Mouse (Mus musculus): ENCODE data around the gene Nutf2-ps1. TPM values are rescaled to one million over a fixed set of nuclear protein-coding genes. Genes with fewer than 3 reads are reported as not detected.
A peak's percentile ranks its signal among the peaks of the same experiment; 100 is the strongest.

Gene Nutf2-ps1
- polyA plus RNA-seq, 1 experiment from 2014 or later, result 316 TPM

DNA sequence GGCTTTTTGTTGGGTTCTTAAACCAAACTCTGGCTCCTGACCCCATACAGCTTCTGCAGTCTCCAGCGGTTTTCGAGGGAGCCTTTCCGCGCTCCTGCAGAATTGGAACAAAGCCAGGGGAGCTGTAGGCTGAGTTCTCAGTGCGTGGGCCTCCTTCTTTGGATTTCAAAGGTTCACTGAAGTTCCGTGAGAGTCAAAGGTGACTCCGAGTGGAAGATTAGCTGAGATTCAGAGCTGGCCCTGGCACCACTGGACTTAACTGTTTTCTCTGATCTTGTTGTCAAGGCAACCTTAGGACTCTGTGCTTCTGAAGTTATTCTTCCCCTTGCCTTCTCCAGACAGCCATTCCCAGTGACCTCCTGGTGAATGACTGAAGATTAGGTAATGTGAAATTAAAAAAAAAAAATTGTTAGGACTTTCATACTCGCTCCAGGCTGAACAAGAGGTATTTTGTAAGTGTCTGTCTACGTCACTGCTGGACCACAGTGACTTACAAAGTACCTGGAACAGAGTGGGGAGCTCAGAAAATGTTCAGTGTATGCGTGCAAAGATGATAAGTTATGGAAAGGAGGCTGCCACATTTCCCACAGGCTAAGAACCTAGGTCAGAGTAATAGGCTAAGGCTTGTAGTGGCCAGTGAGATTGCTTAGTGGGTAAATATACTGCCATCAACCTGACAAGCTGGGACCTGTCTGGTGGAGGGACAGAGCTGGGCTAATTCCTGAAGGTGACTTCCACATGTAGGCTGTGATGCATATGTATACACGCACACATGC, 11.7 kb downstream of the Nutf2-ps1 start:
- no peak for ATAC-seq
- Histone ChIP-seq H3K36me3 (no peaks in the 10 kb centered on the region), H3K4me3 (replicated peaks) (no peak overlapping the region), H3K4me1 (replicated peaks) (peaks cover 10% of the 10 kb centered on the region; the same call in 1 of the 2 replicates), H3K27ac (no peak overlapping the region), H3K4me2 (replicated peaks) (no peak overlapping the region), H3K9ac (replicated peaks) (peak overlapping the region; percentile 19; the same call in 1 of the 2 replicates), H3K27me3 (no peaks in the 10 kb centered on the region), H3K9me3 (no peaks in the 10 kb centered on the region)
- WGBS, result 40% methylated on average over 11 of the region's 11 CpGs

DNA sequence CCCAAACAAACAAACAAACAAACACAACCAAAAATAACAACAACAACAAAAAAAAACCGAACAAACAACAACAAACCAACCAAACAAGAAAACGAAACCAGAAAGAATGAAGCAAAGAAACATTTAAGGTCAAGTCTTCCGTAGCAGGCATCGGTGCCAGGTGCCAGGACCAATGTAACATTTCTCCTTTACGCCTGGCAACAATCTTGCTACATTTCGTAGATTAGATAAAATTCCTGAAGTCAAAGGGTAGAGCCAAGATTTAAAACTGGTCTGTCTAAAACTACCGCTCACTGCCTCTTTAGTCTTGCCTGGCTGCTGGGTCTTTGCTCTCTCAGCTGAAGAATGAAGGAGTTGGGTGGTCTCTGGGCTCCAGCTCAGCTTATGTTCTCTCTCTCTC, 12.8 kb downstream of the Nutf2-ps1 start:
- 86% methylated on average over 7 of the region's 7 CpGs for WGBS
- no peak overlapping the region for H3K9ac ChIP-seq (replicated peaks)
- ATAC-seq, result no peak
- H3K4me1 ChIP-seq (replicated peaks), result peaks cover 10% of the 10 kb centered on the region; the same call in 1 of the 2 replicates
- H3K4me3 ChIP-seq (replicated peaks), result no peak overlapping the region
- H3K9me3 ChIP-seq, result no peaks in the 10 kb centered on the region
- no peaks in the 10 kb centered on the region for H3K27me3 ChIP-seq
- no peak overlapping the region for H3K4me2 ChIP-seq (replicated peaks)
- H3K27ac ChIP-seq, result no peak overlapping the region
- no peaks in the 10 kb centered on the region for H3K36me3 ChIP-seq

DNA sequence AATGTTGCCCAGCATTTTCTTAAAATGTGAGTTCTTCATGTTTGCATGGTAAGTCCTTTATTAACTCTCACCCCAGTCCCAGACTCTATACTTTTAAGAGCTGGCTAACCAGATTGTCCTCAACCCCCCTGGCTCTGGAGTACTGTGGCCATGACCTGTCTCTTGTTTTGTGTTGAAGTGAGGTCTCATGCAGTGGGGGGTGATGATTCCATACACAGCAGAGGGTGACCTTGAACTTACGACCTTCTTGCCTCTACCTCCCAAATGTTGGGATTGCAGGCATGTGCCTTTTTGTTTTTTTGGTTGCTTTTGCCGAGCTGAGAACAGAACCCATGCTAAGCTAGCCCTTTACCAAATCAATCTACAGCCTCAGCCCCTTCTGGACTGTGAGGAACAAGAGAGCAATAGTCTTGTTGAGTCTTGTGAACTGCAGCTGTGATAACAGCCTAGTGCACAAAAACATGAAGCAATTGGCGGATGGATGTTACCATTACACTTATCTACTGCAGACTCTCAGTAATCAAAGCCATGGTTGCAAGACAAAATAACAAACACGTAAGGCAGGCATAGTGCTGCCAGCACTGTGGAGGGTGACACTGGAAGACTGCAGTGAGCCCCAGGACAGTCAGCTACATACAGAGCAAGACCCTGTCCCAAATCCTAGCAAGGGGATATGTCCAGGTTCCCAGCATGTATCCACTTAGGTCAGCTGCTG, 13.4 kb downstream of the Nutf2-ps1 start:
- Histone ChIP-seq H3K4me1 (replicated peaks) (peaks cover 10% of the 10 kb centered on the region; the same call in 1 of the 2 replicates), H3K9ac (replicated peaks) (no peak overlapping the region), H3K36me3 (no peaks in the 10 kb centered on the region), H3K4me2 (replicated peaks) (no peak overlapping the region), H3K9me3 (no peaks in the 10 kb centered on the region), H3K27ac (no peak overlapping the region), H3K27me3 (no peaks in the 10 kb centered on the region), H3K4me3 (replicated peaks) (no peak overlapping the region)
- no peak for ATAC-seq
- 83% methylated on average over 4 of the region's 4 CpGs for WGBS

GRCm38 (mm10) chr19:53574546-53574945, 14.3 kb downstream of the Nutf2-ps1 start:
- Histone ChIP-seq H3K27ac (no peak overlapping the region), H3K4me1 (replicated peaks) (peaks cover 10% of the 10 kb centered on the region; the same call in 1 of the 2 replicates), H3K9ac (replicated peaks) (no peak overlapping the region), H3K4me3 (replicated peaks) (no peak overlapping the region), H3K27me3 (no peaks in the 10 kb centered on the region), H3K36me3 (no peaks in the 10 kb centered on the region), H3K9me3 (no peaks in the 10 kb centered on the region), H3K4me2 (replicated peaks) (no peak overlapping the region)
- WGBS, result 89% methylated on average over 7 of the region's 7 CpGs
- ATAC-seq, result no peak

- WGBS, result 42% methylated on average over 8 of the region's 8 CpGs
- Histone ChIP-seq H3K4me3 (replicated peaks) (no peak overlapping the region), H3K4me2 (replicated peaks) (no peak overlapping the region), H3K36me3 (no peaks in the 10 kb centered on the region), H3K9me3 (no peaks in the 10 kb centered on the region), H3K4me1 (replicated peaks) (peaks cover 10% of the 10 kb centered on the region; the same call in 1 of the 2 replicates), H3K9ac (replicated peaks) (no peak overlapping the region), H3K27ac (no peak overlapping the region), H3K27me3 (no peaks in the 10 kb centered on the region)
- ATAC-seq, result no peak
Measured at GRCm38 (mm10) chr19:53574131-53574530, 14.7 kb downstream of the Nutf2-ps1 start.

DNA sequence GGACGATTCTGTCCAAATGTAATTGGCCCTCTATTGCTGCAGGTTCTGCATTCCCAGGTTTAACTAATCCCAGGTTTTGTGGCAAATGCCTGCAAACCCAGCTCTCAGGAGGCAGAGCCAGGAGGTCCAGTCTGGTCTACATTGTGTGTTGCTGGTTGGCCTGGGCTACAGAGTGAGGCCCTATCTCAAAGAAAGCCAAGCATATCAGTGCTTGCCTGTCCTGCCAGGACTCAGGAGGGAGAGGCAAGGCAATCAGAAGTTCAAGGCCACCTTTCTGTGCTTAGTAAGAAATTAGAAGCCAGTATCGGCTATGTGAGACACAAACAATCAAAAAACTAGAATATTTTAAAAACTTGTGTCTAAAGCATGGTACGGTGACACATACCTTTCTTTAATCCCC, 15.7 kb downstream of the Nutf2-ps1 start:
- no peak for ATAC-seq

GRCm38 (mm10) chr19:53572607-53573006, 16.3 kb downstream of the Nutf2-ps1 start:
- Histone ChIP-seq H3K9me3 (no peaks in the 10 kb centered on the region), H3K4me2 (replicated peaks) (no peak overlapping the region), H3K36me3 (no peaks in the 10 kb centered on the region), H3K27me3 (no peaks in the 10 kb centered on the region), H3K27ac (no peak overlapping the region), H3K4me3 (replicated peaks) (no peak overlapping the region), H3K4me1 (replicated peaks) (peaks cover 9% of the 10 kb centered on the region; the same call in 1 of the 2 replicates), H3K9ac (replicated peaks) (no peak overlapping the region)
- no peak for ATAC-seq
- WGBS, result 87% methylated on average over 12 of the region's 12 CpGs

More for the DNA sequence above, 15.7 kb downstream of the Nutf2-ps1 start:
- Histone ChIP-seq H3K36me3 (no peaks in the 10 kb centered on the region), H3K27me3 (no peaks in the 10 kb centered on the region), H3K27ac (no peak overlapping the region), H3K4me2 (replicated peaks) (no peak overlapping the region), H3K4me1 (replicated peaks) (peaks cover 6% of the 10 kb centered on the region; the same call in 1 of the 2 replicates), H3K9me3 (no peaks in the 10 kb centered on the region), H3K9ac (replicated peaks) (no peak overlapping the region), H3K4me3 (replicated peaks) (no peak overlapping the region)
- 94% methylated on average over 3 of the region's 3 CpGs for WGBS

DNA sequence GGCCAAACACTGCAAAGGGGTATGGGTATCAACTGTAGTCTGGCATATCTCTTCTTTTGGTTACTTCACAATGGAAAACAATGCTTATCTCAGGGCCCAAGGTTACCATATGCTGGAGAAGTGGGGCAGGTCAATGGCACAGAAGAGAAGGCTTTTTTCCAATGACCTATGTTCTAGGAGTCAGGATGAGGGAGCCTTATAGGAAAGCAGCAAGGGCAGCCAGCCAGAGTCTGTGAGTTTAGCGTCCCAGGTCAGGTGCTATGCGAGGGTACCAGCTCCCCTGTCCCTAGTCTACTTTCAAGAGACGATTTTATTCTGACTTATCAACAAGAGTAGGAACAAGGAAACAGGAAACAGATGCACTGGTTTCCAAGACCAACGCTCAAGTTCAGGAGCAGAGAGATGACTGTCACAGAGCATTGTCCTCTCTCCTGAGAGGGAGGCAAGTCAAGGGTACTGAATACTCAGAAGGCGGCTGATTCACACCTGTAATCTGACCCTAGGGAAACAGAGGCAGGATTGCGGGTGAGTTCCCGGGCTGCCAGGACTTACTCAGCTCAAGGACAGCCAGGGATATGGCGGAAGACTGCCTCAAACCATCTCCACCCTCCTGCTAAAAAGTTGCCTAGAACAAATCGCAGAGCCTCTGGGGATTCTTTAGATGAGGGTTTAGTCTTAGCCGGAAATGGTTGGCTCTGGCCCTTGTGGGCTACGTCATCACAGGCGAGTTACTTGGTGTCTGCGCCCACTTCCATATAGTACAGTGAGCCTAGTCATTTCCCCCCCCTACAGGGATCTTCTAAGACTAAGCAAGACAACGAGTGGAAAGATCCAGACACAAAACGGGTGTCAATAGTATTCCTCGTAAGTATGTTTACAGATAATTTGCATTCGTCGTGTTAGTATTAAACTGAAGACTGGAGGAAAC, 17.1 kb downstream of the Nutf2-ps1 start:
- Histone ChIP-seq H3K27me3 (no peaks in the 10 kb centered on the region), H3K4me3 (replicated peaks) (no peak overlapping the region), H3K9ac (replicated peaks) (no peak overlapping the region), H3K36me3 (no peaks in the 10 kb centered on the region), H3K4me2 (replicated peaks) (no peak overlapping the region), H3K27ac (no peak overlapping the region), H3K9me3 (no peaks in the 10 kb centered on the region), H3K4me1 (replicated peaks) (0 out of 2 replicates have a peak, but pooled peaks cover 3% of the 10 kb centered on the region)
- whole genome bisulfite sequencing, result 87% methylated on average over 18 of the region's 18 CpGs
- ATAC-seq, result no peak

DNA sequence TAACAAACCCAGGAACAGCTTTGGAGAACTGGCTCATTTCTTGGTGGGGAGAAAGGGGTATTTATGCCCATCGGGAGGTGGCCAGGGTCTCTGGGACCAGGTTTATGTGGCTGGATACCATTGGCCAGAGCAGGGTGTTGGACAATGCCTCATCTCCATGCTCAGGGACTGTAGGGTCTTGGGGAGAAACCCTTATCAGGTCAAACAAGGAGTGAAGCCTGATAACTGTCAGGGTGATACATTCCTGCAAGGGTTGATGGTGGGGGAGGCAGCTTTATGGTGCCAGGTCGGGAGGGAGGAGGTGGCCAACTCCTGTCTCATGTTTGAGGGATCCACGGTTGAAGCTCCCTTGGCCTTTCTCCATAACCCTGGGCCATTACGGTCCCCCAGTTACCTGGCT, 17.8 kb downstream of the Nutf2-ps1 start:
- WGBS, result 92% methylated on average over 4 of the region's 4 CpGs
- ATAC-seq, result no peak
- H3K4me1 ChIP-seq (replicated peaks), result 0 out of 2 replicates have a peak, but pooled peaks cover 3% of the 10 kb centered on the region

DNA sequence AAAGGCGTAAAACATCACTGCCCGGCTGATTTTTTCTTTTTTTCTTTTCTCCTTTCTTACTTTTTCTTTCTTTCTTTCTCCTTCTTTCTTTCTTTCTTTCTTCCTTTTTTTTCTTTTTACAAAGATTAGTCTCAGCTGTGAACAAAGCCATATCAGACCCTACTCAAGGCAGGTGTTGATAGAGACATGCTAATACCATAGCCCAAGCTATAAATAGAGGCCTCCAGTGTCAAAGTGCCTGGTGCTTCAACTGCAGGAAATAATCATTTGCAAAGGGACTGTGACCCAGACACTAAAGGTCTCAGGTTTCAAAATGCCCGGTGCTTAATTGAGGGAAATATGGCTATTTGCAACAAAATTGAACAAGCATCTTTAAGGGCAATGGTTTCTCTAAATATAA, 20.3 kb downstream of the Nutf2-ps1 start:
- Histone ChIP-seq H3K9ac (replicated peaks) (no peak overlapping the region), H3K36me3 (no peaks in the 10 kb centered on the region), H3K4me3 (replicated peaks) (no peak overlapping the region), H3K9me3 (no peaks in the 10 kb centered on the region), H3K27ac (no peak overlapping the region), H3K27me3 (no peaks in the 10 kb centered on the region), H3K4me2 (replicated peaks) (no peak overlapping the region), H3K4me1 (replicated peaks) (0 out of 2 replicates have a peak, but pooled peaks cover 3% of the 10 kb centered on the region)
- WGBS, result 85% methylated on average over 3 of the region's 3 CpGs
- no peak for ATAC-seq

More for the DNA sequence above, 17.8 kb downstream of the Nutf2-ps1 start:
- H3K36me3 ChIP-seq, result no peaks in the 10 kb centered on the region
- no peak overlapping the region for H3K4me3 ChIP-seq (replicated peaks)
- no peak overlapping the region for H3K4me2 ChIP-seq (replicated peaks)
- H3K9me3 ChIP-seq, result no peaks in the 10 kb centered on the region
- H3K9ac ChIP-seq (replicated peaks), result no peak overlapping the region
- no peaks in the 10 kb centered on the region for H3K27me3 ChIP-seq
- H3K27ac ChIP-seq, result no peak overlapping the region

GRCm38 (mm10) chr19:53567864-53568263, 21.0 kb downstream of the Nutf2-ps1 start:
- Histone ChIP-seq H3K4me2 (replicated peaks) (peak overlapping the region; percentile 11), H3K36me3 (no peaks in the 10 kb centered on the region), H3K4me3 (replicated peaks) (no peak overlapping the region), H3K27me3 (no peaks in the 10 kb centered on the region), H3K27ac (no peak overlapping the region), H3K9ac (replicated peaks) (no peak overlapping the region), H3K9me3 (no peaks in the 10 kb centered on the region), H3K4me1 (replicated peaks) (0 out of 2 replicates have a peak, but pooled peaks cover 3% of the 10 kb centered on the region)
- ATAC-seq, result 0 out of 2 replicates have a peak, but pooled peaks have one; percentile 43
- WGBS, result 11% methylated on average over 11 of the region's 11 CpGs
